Mouse (Mus musculus): ENCODE measurements around the gene B3gnt6. TPM values are rescaled to one million over a fixed set of nuclear protein-coding genes. Genes with fewer than 3 reads are reported as not detected.
A peak's percentile ranks its signal among the peaks of the same experiment; 100 is the strongest.

B3gnt6 gene
- polyA plus RNA-seq, 1 experiment from 2014 or later = 0.57 TPM

- Histone ChIP-seq H3K36me3 (ENCODE audit: control insufficient read depth, insufficient read depth, low read length) (no peaks in the 10 kb centered on the region), H3K9me3 (replicated peaks; ENCODE audit: control insufficient read depth, low read length, poor library complexity, severe bottlenecking) (no peaks in the 10 kb centered on the region), H3K4me2 (ENCODE audit: low read length) (no peak overlapping the region), H3K9ac (ENCODE audit: low read depth, low read length) (no peak overlapping the region), H3K27me3 (ENCODE audit: control insufficient read depth, insufficient read depth, low read depth, low read length) (peaks cover 5% of the 10 kb centered on the region), H3K4me3 (ENCODE audit: low read depth, low read length) (no peak overlapping the region), H3K4me1 (ENCODE audit: control insufficient read depth, insufficient read depth, low read length) (peaks cover 3% of the 10 kb centered on the region; the same call in 1 of the 2 replicates), H3K27ac (ENCODE audit: low read length) (peak overlapping the region; percentile 61; the same call in 1 of the 2 replicates)
- 56% methylated on average over 6 of the region's 6 CpGs for WGBS
- peak; percentile 25; the same call in 1 of the 2 replicates for ATAC-seq
These were observed 14.0 kb downstream of the B3gnt6 start for GRCm38 (mm10) chr7:98185326-98185725.

GRCm38 (mm10) chr7:98178560-98179231 lies 20.6 kb downstream of the B3gnt6 start:
- peak; percentile 46 for ATAC-seq
- H3K9ac ChIP-seq (ENCODE audit: low read depth, low read length) = peak overlapping the region; percentile 87
- H3K27me3 ChIP-seq (ENCODE audit: control insufficient read depth, insufficient read depth, low read depth, low read length) = peaks cover 3% of the 10 kb centered on the region
- peak overlapping the region; percentile 81 for H3K4me3 ChIP-seq (ENCODE audit: low read depth, low read length)
- H3K9me3 ChIP-seq (replicated peaks; ENCODE audit: control insufficient read depth, low read length, poor library complexity, severe bottlenecking) = no peaks in the 10 kb centered on the region
- H3K27ac ChIP-seq (ENCODE audit: low read length) = 0 out of 2 replicates have a peak overlapping the region, but pooled peaks have one; percentile 28
- H3K4me1 ChIP-seq (ENCODE audit: control insufficient read depth, insufficient read depth, low read length) = peaks cover 12% of the 10 kb centered on the region
- H3K4me2 ChIP-seq (ENCODE audit: low read length) = peak overlapping the region; percentile 81
- no peaks in the 10 kb centered on the region for H3K36me3 ChIP-seq (ENCODE audit: control insufficient read depth, insufficient read depth, low read length)
- 92% methylated on average over 5 of the region's 5 CpGs for WGBS

GRCm38 (mm10) chr7:98177929-98178559 lies 21.2 kb downstream of the B3gnt6 start, which contains the start of gene Capn5:
Capn5 (minus strand) TSS chr7:98178274.
- Histone ChIP-seq H3K36me3 (ENCODE audit: control insufficient read depth, insufficient read depth, low read length) (no peaks in the 10 kb centered on the region), H3K4me1 (ENCODE audit: control insufficient read depth, insufficient read depth, low read length) (peaks cover 12% of the 10 kb centered on the region), H3K9ac (ENCODE audit: low read depth, low read length) (peak within 1 kb of the TSS; percentile 87), H3K27ac (ENCODE audit: low read length) (0 out of 2 replicates have a peak within 1 kb of the TSS, but pooled peaks have one; percentile 33), H3K27me3 (ENCODE audit: control insufficient read depth, insufficient read depth, low read depth, low read length) (peaks cover 3% of the 10 kb centered on the region), H3K9me3 (replicated peaks; ENCODE audit: control insufficient read depth, low read length, poor library complexity, severe bottlenecking) (no peaks in the 10 kb centered on the region), H3K4me2 (ENCODE audit: low read length) (peak within 1 kb of the TSS; percentile 81), H3K4me3 (ENCODE audit: low read depth, low read length) (peak within 1 kb of the TSS; percentile 81)
- 2% methylated on average over 38 of the region's 44 CpGs for WGBS
- ATAC-seq = peak; percentile 88

- Histone ChIP-seq H3K9me3 (replicated peaks; ENCODE audit: control insufficient read depth, low read length, poor library complexity, severe bottlenecking) (no peaks in the 10 kb centered on the region), H3K27ac (ENCODE audit: low read length) (0 out of 2 replicates have a peak overlapping the region, but pooled peaks have one; percentile 33), H3K4me2 (ENCODE audit: low read length) (peak overlapping the region; percentile 81), H3K4me3 (ENCODE audit: low read depth, low read length) (peak overlapping the region; percentile 81), H3K36me3 (ENCODE audit: control insufficient read depth, insufficient read depth, low read length) (no peaks in the 10 kb centered on the region), H3K9ac (ENCODE audit: low read depth, low read length) (peak overlapping the region; percentile 87), H3K27me3 (ENCODE audit: control insufficient read depth, insufficient read depth, low read depth, low read length) (peaks cover 3% of the 10 kb centered on the region), H3K4me1 (ENCODE audit: control insufficient read depth, insufficient read depth, low read length) (peaks cover 12% of the 10 kb centered on the region)
- ATAC-seq = peak; percentile 63; the same call in 1 of the 2 replicates
- 3% methylated on average over 9 of the region's 9 CpGs for WGBS
These were observed 21.7 kb downstream of the B3gnt6 start for GRCm38 (mm10) chr7:98177566-98177928.

GRCm38 (mm10) chr7:98177071-98177485 lies 22.2 kb downstream of the B3gnt6 start:
- no peaks in the 10 kb centered on the region for H3K9me3 ChIP-seq (replicated peaks; ENCODE audit: control insufficient read depth, low read length, poor library complexity, severe bottlenecking)
- H3K4me3 ChIP-seq (ENCODE audit: low read depth, low read length) = peak overlapping the region; percentile 81
- peaks cover 3% of the 10 kb centered on the region for H3K27me3 ChIP-seq (ENCODE audit: control insufficient read depth, insufficient read depth, low read depth, low read length)
- H3K4me2 ChIP-seq (ENCODE audit: low read length) = peak overlapping the region; percentile 81
- H3K36me3 ChIP-seq (ENCODE audit: control insufficient read depth, insufficient read depth, low read length) = no peaks in the 10 kb centered on the region
- peaks cover 12% of the 10 kb centered on the region for H3K4me1 ChIP-seq (ENCODE audit: control insufficient read depth, insufficient read depth, low read length)
- ATAC-seq = peak; percentile 6
- H3K9ac ChIP-seq (ENCODE audit: low read depth, low read length) = peak overlapping the region; percentile 87
- 42% methylated on average over 2 of the region's 2 CpGs for WGBS
- H3K27ac ChIP-seq (ENCODE audit: low read length) = no peak overlapping the region

- peak overlapping the region; percentile 87; the same call in 1 of the 2 replicates for H3K9ac ChIP-seq (ENCODE audit: low read depth, low read length)
- 82% methylated on average over 8 of the region's 8 CpGs for WGBS
- H3K27me3 ChIP-seq (ENCODE audit: control insufficient read depth, insufficient read depth, low read depth, low read length) = peaks cover under 1% of the 10 kb centered on the region; the same call in 1 of the 2 replicates
- peak overlapping the region; percentile 81 for H3K4me3 ChIP-seq (ENCODE audit: low read depth, low read length)
- ATAC-seq = no peak
- H3K9me3 ChIP-seq (replicated peaks; ENCODE audit: control insufficient read depth, low read length, poor library complexity, severe bottlenecking) = no peaks in the 10 kb centered on the region
- no peak overlapping the region for H3K27ac ChIP-seq (ENCODE audit: low read length)
- peak overlapping the region; percentile 81 for H3K4me2 ChIP-seq (ENCODE audit: low read length)
- H3K36me3 ChIP-seq (ENCODE audit: control insufficient read depth, insufficient read depth, low read length) = no peaks in the 10 kb centered on the region
- H3K4me1 ChIP-seq (ENCODE audit: control insufficient read depth, insufficient read depth, low read length) = peaks cover 12% of the 10 kb centered on the region
These were observed 22.8 kb downstream of the B3gnt6 start for GRCm38 (mm10) chr7:98176322-98177070.

GRCm38 (mm10) chr7:98174883-98175755 lies 24.2 kb downstream of the B3gnt6 start:
- WGBS = 72% methylated on average over 4 of the region's 4 CpGs
- no peaks in the 10 kb centered on the region for H3K9me3 ChIP-seq (replicated peaks; ENCODE audit: control insufficient read depth, low read length, poor library complexity, severe bottlenecking)
- ATAC-seq = no peak
- no peak overlapping the region for H3K4me2 ChIP-seq (ENCODE audit: low read length)
- no peak overlapping the region for H3K9ac ChIP-seq (ENCODE audit: low read depth, low read length)
- H3K27me3 ChIP-seq (ENCODE audit: control insufficient read depth, insufficient read depth, low read depth, low read length) = no peaks in the 10 kb centered on the region
- H3K27ac ChIP-seq (ENCODE audit: low read length) = no peak overlapping the region
- H3K4me1 ChIP-seq (ENCODE audit: control insufficient read depth, insufficient read depth, low read length) = peaks cover 12% of the 10 kb centered on the region
- H3K36me3 ChIP-seq (ENCODE audit: control insufficient read depth, insufficient read depth, low read length) = no peaks in the 10 kb centered on the region
- H3K4me3 ChIP-seq (ENCODE audit: low read depth, low read length) = no peak overlapping the region

GRCm38 (mm10) chr7:98173408-98173807 lies 25.9 kb downstream of the B3gnt6 start:
- 59% methylated on average over 4 of the region's 4 CpGs for WGBS
- no peaks in the 10 kb centered on the region for H3K9me3 ChIP-seq (replicated peaks; ENCODE audit: control insufficient read depth, low read length, poor library complexity, severe bottlenecking)
- no peak overlapping the region for H3K4me2 ChIP-seq (ENCODE audit: low read length)
- H3K4me3 ChIP-seq (ENCODE audit: low read depth, low read length) = no peak overlapping the region
- no peaks in the 10 kb centered on the region for H3K36me3 ChIP-seq (ENCODE audit: control insufficient read depth, insufficient read depth, low read length)
- ATAC-seq = no peak
- no peak overlapping the region for H3K27ac ChIP-seq (ENCODE audit: low read length)
- H3K9ac ChIP-seq (ENCODE audit: low read depth, low read length) = no peak overlapping the region
- H3K4me1 ChIP-seq (ENCODE audit: control insufficient read depth, insufficient read depth, low read length) = peaks cover 10% of the 10 kb centered on the region
- H3K27me3 ChIP-seq (ENCODE audit: control insufficient read depth, insufficient read depth, low read depth, low read length) = no peaks in the 10 kb centered on the region
